ENCODE assay signal across 9 mouse cellular contexts in the genomic region with DNA sequence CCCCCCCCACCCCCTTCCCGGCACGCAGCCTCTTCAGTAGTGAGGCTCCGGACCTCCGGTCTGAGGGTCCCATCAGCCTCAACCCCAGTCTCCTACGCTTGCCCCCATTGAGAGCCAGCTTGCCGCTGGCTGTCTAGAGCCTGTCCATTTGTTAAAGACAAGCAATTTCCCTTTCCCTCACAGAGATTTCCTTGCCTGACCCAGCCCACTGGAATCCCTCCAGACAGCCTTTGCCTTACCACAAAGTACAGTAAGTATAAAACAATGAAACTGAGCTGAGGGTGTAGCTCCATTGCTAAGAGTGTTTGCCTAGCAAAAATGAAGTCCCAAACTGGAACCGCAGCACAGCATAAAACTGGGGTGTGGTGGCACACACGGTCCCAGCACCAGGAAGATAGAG.
DNase-seq lines count a peak whose midpoint lies in the region; ATAC-seq and TF ChIP-seq lines count a peak whose summit lies in the region.
"Had no signal": no experiment of that assay in that cellular context is flagged by ENCODE, and none has a peak within 500 bp of the region (broad histone marks: within the 10 kb centered on the region; RNA-seq: fewer than 3 reads in every experiment).

No protein-coding gene starts in this region.

- no peak overlapping the region for H3K9ac ChIP-seq in heart, postnatal 0 days (replicated peaks; ENCODE audit: low read depth, low read length)
- H3K9ac ChIP-seq in limb, embryonic 12.5 days (replicated peaks), result no peak overlapping the region
- H3K9ac ChIP-seq: liver, embryonic 13.5 days had no signal

- no peak overlapping the region for H3K4me2 ChIP-seq in heart, postnatal 0 days (ENCODE audit: low read depth, low read length)
- no peak overlapping the region for H3K4me2 ChIP-seq in limb, embryonic 12.5 days
- H3K4me2 ChIP-seq: liver, embryonic 13.5 days had no signal

- no peaks in the 10 kb centered on the region for H3K27me3 ChIP-seq in heart, postnatal 0 days (ENCODE audit: control insufficient read depth, insufficient read depth, low read length)
- no peaks in the 10 kb centered on the region for H3K27me3 ChIP-seq in limb, embryonic 12.5 days
- H3K27me3 ChIP-seq: liver, embryonic 13.5 days had no signal

- peak; percentile 23 for DNase-seq in ovary, postnatal 36 days (ENCODE audit: low spot score)
- no peak for DNase-seq in ovary, postnatal 10 days (ENCODE audit: low spot score)
- peak; percentile 31 for DNase-seq in heart, postnatal 0 days (ENCODE audit: low spot score)
- DNase-seq in spleen, adult 18-20 months, result no peak
- no peak for DNase-seq in c-Kit-positive CD71-positive TER-119-positive erythroid progenitor cells, embryonic 14.5 days (ENCODE audit: low spot score)
- no peak for DNase-seq in liver
- DNase-seq in left cerebral cortex, postnatal 36 days (ENCODE audit: low spot score in 2 of 2), result no peak
- DNase-seq: liver, embryonic 13.5 days had no signal

- TF ChIP-seq EP300 in heart, postnatal 0 days (IDR thresholded peaks at IDR 0.05; ENCODE audit: low read depth), result no peak

- no peak; the same call in 1 of the 2 replicates for ATAC-seq in heart, postnatal 0 days (ENCODE audit: insufficient read depth, low read depth)
- ATAC-seq in limb, embryonic 12.5 days (ENCODE audit: insufficient number of reproducible peaks, insufficient read depth, low FRiP score, low TSS enrichment, low read depth), result no peak

- 52% methylated on average over 8 of the region's 8 CpGs for WGBS in heart, postnatal 0 days
- WGBS in limb, embryonic 12.5 days, result 65% methylated on average over 8 of the region's 8 CpGs

- H3K9me3 ChIP-seq in heart, postnatal 0 days (replicated peaks; ENCODE audit: control insufficient read depth, low read length), result no peaks in the 10 kb centered on the region
- H3K9me3 ChIP-seq in limb, embryonic 12.5 days, result no peaks in the 10 kb centered on the region
- H3K9me3 ChIP-seq: liver, embryonic 13.5 days had no signal

- no peak for TF ChIP-seq CTCF in heart, postnatal 0 days (IDR thresholded peaks at IDR 0.05; ENCODE audit: low read depth)

- H3K4me3 ChIP-seq in heart, postnatal 0 days (ENCODE audit: low read depth, low read length), result no peak overlapping the region
- H3K4me3 ChIP-seq in limb, embryonic 12.5 days (replicated peaks), result no peak overlapping the region
- H3K4me3 ChIP-seq: liver, embryonic 13.5 days had no signal

- intact Hi-C loops in left cerebral cortex, postnatal 36 days (cut with DNase I), result no loop called here

- no peaks in the 10 kb centered on the region for H3K36me3 ChIP-seq in heart, postnatal 0 days (replicated peaks; ENCODE audit: control insufficient read depth, insufficient read depth, low read length)
- H3K36me3 ChIP-seq in limb, embryonic 12.5 days, result no peaks in the 10 kb centered on the region
- H3K36me3 ChIP-seq: liver, embryonic 13.5 days had no signal

- no peaks in the 10 kb centered on the region for H3K4me1 ChIP-seq in heart, postnatal 0 days (ENCODE audit: control insufficient read depth, insufficient read depth)
- peaks cover 26% of the 10 kb centered on the region for H3K4me1 ChIP-seq in limb, embryonic 12.5 days (replicated peaks)
- H3K4me1 ChIP-seq: liver, embryonic 13.5 days had no signal

- H3K27ac ChIP-seq in heart, postnatal 0 days (ENCODE audit: low read depth), result peak overlapping the region; percentile 36
- peak overlapping the region; percentile 56 for H3K27ac ChIP-seq in limb, embryonic 12.5 days
- H3K27ac ChIP-seq: liver, embryonic 13.5 days had no signal

Comparison
In these comparisons a context has a peak if more than half of its experiments do, and no peak if none do; other contexts are left out.
1. DNase-seq: peak in ovary, postnatal 36 days (single experiment) and heart, postnatal 0 days (single experiment); none in ovary, postnatal 10 days (single experiment), spleen, adult 18-20 months (0 of 2), c-Kit-positive CD71-positive TER-119-positive erythroid progenitor cells, embryonic 14.5 days (single experiment), liver (single experiment) and left cerebral cortex, postnatal 36 days (0 of 2).